Mouse (Mus musculus) kidney, postnatal 4 days (tissue): ENCODE results near the gene E2f4.

Experiments
- DNase-seq, 2 experiments: peaks; one replicate each; pipeline ENCODE4 v3.0.0; 2021; ENCODE audit warnings: mixed read lengths in 2 of 2

E2f4 gene

DNA sequence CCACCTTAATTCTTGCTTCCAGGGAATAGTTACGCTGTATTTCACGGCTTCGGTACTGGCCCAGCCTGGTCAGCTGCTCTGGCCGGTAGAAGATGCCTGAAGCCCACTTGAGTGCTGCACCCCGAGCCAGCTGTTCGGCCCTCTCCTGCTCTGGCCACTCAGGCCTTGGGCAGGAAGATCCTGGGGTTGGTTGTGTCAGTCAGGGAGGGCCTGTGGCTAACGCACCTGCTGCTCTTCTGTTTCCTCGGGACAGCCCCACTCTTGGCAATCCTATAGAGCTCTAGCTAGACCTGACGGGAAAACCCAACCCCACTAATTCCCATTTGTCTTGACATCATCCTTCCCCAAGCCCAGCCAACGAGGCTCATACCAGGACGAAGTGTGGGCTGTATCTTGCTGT, 2.2 kb upstream of the E2f4 start:
- no peak for DNase-seq

- peak in 1 of 2 experiments; percentile 54 for DNase-seq
Observed at GRCm38 (mm10) chr8:105295895-105296573, 1.4 kb upstream of the E2f4 start, which contains the start of gene Exoc3l. Exoc3l (minus strand) TSS chr8:105296101.

DNA sequence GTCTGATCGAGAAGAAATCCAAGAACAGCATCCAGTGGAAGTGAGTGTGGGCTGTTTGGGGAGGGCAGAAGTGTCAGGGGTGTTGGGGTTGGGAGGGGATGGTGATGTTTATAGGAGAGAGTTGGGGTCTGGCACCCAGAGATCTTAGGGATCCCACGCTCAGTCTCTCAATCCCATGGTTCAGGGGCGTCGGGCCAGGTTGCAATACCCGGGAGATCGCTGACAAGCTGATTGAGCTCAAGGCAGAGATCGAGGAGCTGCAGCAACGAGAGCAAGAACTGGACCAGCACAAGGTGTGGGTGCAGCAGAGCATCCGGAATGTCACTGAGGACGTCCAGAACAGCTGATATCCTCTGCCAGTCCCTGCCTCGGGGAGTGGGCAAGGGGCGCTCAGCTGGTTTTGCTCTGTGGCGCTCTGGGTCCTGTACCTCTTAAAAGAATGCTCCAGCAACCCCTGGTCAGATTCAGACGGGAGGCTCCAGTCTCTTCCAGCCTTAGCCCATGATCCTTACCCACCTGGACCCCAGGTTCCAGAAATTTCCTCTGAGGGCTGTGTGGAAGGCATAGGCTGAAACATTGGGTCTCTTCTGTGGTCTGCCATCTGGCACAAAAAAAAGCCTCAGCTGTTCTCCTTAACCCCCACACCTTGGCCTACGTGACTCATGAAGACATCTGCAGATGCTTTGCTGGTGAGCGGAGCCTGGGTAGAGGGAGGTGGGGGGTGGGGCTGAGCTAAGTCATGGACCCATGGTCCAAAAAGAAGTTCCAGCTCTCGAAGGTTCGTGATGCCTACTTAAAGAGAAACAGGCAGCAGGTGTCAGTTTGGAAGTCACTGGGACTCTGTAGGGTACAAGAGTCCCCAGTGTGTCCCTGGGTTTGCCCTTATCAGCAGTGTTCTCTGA, 1.1 kb downstream of the E2f4 start:
- no peak for DNase-seq

GRCm38 (mm10) chr8:105299962-105300361, 2.5 kb downstream of the E2f4 start:
- DNase-seq, result no peak

DNA sequence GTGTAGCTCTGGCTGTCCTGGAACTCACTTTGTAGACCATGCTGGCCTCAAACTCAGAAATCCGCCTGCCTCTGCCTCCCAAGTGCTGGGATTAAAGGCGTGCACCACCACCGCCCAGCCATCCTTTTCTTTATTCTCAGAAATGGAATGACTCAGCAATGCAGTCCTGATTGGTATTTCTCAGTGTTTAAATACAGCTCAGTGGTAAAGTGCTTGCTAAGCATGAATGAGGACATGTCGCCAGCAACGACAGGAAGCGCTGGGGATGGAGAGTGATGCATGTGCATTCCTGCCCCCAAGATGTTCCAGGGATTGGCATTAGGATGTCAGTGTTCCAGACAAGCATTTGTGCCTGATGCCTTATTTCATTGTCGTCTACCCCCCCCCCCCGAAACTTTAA, 5.9 kb downstream of the E2f4 start:
- no peak for DNase-seq

GRCm38 (mm10) chr8:105303874-105304273, 6.4 kb downstream of the E2f4 start:
- DNase-seq, result no peak

DNA sequence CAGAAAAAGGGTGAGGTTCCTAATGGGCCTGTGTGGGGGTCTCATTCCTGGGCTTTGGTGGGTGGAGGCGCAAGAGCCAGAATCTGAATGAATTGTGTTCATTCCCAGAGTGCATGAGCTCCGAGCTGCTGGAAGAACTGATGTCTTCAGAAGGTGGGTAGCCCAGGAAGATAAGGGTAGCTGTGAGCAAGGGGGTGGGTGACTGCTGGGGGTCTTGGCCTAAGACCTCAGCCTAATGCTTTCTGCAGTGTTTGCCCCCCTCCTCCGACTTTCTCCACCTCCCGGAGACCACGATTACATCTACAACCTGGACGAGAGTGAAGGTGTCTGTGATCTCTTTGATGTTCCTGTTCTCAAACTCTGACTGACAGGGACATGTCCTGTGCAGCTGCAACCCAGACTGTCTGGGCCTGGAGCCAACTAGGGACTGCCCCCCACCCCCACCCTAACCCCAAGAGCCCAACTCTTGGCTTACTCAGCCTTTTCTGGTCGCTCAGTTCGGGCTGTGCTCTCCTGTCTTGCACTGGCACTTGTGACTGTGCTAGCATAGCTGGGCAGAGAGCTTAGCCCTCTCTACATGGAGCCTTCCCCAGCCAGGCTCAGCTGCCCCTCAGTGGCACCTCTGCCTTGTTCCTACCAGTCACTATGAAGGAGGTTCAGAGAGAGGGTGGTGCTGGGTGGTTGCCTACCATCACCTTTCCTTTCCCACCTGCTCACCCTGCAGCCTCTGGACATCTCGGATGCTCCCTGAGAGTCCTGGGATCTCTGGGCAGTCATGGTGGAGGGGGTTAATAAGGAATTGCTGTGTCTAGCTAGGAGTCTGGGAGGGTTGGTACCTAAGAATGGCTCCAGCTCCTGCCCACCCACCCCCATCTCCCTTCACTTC, 7.1 kb downstream of the E2f4 start:
- no peak for DNase-seq

- peak; percentile 80 to 88 for DNase-seq
Observed at GRCm38 (mm10) chr8:105305211-105306145, 8.0 kb downstream of the E2f4 start, which contains the start of gene Elmo3. Elmo3 (plus strand) TSS chr8:105305601.

DNA sequence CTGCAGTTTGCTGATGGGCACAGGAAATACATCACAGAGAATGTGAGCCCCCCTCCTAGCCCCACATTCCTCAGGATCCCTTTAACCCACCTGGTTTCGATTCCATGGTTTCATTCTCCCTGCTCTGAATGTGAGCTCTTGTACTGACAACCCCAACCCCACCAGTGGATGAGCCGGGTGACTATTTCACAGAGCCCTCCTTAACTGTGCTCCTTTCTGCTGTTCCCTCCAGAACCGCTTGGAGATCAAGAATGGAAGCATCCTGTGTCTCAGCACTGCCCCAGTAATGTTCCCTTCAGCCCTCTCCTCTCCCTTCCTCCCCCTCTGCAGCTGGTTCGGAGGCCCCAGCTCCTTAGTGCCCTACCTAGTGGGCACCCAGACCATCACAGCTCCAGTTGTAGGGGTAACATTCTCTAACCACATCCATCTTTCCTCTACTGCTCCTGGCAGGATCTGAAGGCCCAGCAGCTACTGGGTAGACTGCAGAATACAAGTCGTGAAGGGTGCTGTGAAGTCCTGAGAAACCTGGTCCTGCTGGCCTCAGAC, 8.8 kb downstream of the E2f4 start:
- no peak for DNase-seq

DNA sequence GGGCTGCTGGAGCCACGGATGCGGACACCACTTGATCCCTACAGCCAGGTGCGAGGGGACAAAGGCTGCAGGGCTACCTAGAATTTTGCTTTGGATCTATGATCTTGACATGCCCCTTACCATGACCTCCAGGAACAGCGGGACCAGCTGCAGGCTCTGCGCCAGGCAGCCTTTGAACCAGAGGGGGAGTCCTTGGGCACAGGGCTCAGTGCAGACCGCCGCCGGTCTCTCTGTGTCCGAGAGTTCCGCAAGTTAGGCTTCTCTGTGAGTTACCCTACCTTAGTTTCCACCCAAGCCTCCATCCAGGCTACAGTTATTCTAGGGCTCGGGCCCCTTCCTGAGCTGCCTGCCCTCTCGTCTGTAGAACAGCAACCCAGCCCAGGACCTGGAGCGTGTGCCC, 10.2 kb downstream of the E2f4 start:
- no peak for DNase-seq

GRCm38 (mm10) chr8:105308428-105308827, 11.0 kb downstream of the E2f4 start:
- no peak for DNase-seq

DNA sequence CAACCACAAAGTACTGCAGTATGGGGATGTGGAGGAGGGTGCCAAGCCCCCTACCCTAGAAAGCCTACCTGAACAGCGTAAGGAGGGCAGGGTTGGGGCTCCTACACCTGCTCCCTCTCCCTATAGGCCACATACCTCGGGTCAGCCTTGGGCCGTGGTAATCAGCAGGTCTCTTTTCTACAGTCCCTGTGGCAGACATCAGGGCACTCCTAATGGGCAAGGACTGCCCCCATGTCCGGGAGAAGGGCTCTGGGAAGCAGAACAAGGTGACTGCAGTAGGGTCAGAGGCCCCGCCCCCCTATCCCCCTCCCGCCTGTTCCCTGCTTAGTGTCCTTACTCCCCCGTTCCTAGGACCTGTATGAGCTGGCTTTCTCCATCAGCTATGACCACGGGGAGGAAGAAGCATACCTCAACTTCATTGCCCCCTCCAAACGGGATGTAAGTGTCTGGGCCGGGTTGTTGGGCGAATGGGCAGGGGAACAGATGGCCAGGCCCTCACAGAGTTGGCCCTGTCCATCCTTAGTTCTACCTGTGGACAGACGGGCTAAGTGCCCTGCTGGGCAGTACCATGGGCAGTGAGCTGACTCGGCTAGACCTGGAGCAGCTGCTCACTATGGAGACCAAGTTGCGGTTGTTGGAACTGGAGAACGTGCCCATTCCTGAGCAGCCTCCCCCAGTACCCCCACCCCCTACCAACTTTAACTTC, 11.8 kb downstream of the E2f4 start:
- DNase-seq, result no peak

GRCm38 (mm10) chr8:105310118-105310517, 12.7 kb downstream of the E2f4 start:
- DNase-seq, result no peak

- DNase-seq, result no peak
Observed at GRCm38 (mm10) chr8:105311718-105312117, 14.3 kb downstream of the E2f4 start.

DNA sequence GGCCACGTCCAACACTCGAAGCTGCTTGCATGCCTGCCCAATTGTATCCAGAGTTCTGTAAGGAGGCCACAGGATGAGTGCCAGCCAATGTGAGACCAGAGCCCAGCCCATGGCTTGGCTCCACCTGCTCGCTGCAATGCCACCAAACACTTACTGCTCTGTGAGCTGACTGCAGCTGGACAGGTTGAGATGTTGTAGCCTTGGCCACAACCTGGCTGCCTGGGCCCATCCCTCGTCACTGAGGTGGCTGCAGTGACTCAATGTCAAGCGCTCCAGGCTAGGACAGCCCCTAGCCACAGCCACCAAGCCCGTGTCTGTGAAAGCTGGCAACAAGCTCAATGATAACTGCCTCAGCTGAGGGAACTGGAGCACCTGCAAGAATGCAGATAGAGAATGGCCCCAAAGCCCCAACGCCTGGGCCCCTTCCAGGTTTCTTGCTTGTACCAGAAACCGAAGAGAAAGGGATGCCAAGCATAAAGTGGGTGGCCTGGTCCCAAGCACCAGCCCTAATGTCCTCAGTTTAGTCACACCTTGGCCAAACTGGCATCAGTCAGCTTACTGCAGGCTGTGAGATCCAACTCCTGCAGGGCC, 15.5 kb downstream of the E2f4 start:
- no peak for DNase-seq

GRCm38 (mm10) chr8:105313622-105314402, 16.3 kb downstream of the E2f4 start:
- no peak for DNase-seq

GRCm38 (mm10) chr8:105315073-105315769, 17.8 kb downstream of the E2f4 start:
- DNase-seq, result peak in 1 of 2 experiments; percentile 6

DNA sequence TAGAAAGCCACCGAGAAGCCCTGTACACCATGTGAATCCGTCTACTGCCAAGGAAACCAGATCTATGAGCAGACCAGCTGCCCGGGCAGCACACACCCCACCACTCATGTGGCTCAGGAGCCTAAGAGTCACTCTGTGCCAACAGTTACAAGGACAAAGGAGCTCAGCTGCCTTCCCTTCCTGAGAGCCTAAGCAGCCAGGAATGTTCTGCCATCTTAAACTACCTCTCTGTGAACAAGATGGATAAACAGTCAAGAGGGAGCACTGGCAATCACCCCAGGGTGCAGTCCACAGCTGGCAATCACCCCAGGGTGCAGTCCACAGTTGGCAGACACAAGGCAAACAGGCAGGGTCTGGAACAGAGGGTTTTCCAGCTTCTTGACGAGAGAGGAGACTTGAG, 20.5 kb downstream of the E2f4 start:
- no peak for DNase-seq

- DNase-seq, result no peak
Observed at GRCm38 (mm10) chr8:105318662-105319190, 21.3 kb downstream of the E2f4 start.
